Mouse (Mus musculus) c-Kit-negative CD71-positive TER-119-positive erythroid progenitor cells, embryonic 14.5 days (primary cell): ENCODE data around the gene Pomt1.
"Not testable (repeated sequence)": the region's sequence is repeated elsewhere in the genome, so short reads cannot be mapped to it uniquely, and the experiment has no call there.

Experiments
- DNase-seq: peaks from one replicate; pipeline ENCODE4 v3.0.0-alpha.2; 2013; ENCODE audit warnings: low read depth, low spot score

Pomt1 gene

GRCm38 (mm10) chr2:32282727-32283126 is 46.3 kb downstream of the Pomt1 start:
- no peak for DNase-seq

- DNase-seq: no peak
Observed at GRCm38 (mm10) chr2:32283986-32284385, 47.6 kb downstream of the Pomt1 start.

DNA sequence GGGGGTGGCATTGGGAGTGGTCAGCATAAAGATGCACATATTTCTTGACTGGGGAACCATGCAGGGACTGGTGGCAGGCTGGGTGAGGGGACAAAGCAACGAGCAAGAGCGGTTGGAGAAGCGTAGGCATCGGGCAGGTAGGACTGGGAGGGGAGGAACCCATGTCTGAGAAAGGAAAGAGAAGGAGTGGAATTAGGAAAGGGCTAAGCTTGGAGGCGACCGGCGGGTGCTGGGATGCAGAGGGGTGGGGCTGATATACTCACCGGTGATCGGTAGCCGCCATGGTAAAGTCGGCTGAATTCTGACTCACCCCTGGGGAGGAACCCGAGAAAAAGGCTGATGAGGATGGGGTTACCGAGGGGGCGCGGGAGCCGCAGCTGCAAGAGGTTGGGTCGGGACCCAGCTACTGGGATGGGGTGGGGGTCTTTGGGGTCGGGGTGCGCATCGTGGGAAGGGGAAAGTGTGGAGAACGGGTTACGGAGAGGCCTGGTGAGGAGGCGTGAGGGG is 51.0 kb downstream of the Pomt1 start, which contains the start of gene Golga2:
Gene Golga2, plus strand, starts transcription at position 51 of the 507 bp plus-strand sequence.
- DNase-seq: peak; percentile 25

GRCm38 (mm10) chr2:32287923-32288367 is 51.6 kb downstream of the Pomt1 start, which contains the start of gene Swi5:
Gene Swi5, minus strand, starts transcription at chr2:32288075.
- peak; percentile 100 for DNase-seq

DNA sequence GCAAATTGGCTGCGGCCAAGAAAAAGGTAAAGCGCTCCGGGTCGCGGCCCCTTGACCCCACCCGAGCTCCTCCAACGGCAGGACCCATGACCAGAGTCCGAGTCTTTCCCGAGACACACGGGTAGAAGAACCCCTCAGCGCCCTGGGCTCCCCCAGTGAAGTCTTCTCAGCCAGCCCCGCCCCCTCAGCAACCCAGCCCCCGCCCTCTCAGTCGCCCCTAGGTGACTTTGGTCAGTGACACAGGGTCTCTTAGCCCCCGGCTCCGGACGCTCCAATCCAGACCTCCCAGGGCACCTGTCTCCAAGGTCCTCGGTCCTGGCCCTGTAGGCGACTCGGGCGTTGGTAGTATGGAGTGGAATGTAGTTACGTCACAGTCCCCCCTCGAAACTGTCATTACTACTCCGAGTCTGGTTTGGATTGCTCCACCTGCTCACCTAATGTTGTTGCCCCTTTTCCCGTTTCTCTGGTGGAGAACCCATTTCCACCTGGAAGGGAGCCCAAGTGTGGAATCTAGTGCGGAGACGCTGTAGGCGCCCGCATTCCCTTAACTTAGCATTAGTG is 52.1 kb downstream of the Pomt1 start:
- peak; percentile 31 for DNase-seq

- DNase-seq: peak; percentile 70
Observed at GRCm38 (mm10) chr2:32289578-32289977, 53.2 kb downstream of the Pomt1 start.

- no peak for DNase-seq
Observed at GRCm38 (mm10) chr2:32294348-32294747, 58.0 kb downstream of the Pomt1 start.

- no peak for DNase-seq
Observed at GRCm38 (mm10) chr2:32295285-32295684, 58.9 kb downstream of the Pomt1 start.

DNA sequence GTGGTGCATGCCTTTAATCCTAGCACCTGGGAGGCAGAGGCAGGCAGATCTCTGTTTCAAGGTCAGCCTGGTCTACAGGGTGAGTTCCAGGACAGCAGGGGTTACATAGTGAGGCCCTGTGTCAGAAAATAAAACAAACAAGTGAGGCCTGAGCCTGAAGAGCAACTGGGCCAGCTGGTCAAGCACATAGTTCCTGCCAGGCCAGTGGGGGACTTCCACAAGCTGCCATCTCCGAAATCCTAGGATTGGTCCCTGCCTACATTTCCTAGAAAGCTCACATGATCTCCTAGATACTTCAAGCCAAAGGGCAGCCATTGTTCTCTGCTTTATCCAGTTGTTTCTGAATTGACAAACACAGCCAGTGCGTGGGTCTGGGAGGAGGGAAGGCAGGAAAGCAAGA is 59.5 kb downstream of the Pomt1 start:
- DNase-seq: not testable (repeated sequence)

DNA sequence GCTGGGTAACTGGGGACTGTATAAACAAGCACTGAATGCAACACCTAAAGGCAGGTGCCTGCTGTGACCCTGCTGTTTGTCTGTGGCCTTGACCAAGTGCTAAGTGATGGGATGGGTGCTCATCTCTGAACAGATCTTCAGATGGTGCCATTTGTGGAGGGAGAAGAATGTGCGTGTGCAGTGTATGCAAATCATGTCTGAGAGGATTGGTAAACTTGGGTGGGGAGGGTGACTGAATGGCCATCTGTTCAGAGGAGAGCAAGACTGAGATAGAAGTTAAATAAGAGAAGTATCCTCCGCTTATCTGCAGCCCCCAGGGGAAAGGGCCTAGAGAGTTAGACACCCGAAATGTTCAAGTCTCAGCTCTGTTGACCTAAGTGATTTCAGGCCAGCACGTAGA is 63.1 kb downstream of the Pomt1 start:
- DNase-seq: no peak

GRCm38 (mm10) chr2:32302952-32303351 is 66.6 kb downstream of the Pomt1 start:
- no peak for DNase-seq

DNA sequence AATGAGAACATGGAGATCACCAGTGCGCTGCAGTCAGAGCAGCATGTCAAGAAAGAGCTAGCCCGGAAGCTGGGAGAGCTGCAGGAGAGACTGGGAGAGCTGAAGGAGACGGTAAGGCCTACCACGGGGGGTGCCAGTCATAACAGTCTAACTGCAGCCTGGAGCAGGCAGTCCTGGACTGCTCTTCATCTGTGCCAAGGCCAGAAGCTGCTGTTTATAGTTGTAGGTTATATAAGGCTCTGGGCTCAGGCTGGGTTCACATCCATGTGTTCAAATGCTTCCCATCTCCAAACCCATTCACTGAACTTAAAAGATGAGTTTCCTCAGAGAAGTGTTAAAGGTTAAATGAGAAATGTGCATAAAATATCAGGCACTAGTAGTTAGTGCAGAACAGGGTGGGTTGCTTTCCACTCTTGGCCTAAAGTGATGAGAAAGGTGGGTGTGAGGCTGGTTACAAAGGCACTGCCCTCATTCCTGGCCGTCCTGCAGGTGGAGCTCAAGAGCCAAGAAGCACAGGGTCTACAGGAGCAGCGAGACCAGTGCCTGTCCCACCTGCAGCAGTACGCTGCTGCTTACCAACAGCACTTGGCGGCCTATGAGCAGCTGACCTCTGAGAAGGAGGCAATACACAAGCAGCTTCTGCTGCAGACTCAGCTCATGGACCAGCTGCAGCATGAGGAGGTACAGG is 67.9 kb downstream of the Pomt1 start:
- DNase-seq: no peak
